Mouse (Mus musculus) left cerebral cortex, postnatal 10 days (tissue): Measurements from ENCODE around the gene Bpi. TPM values are rescaled to one million over a fixed set of nuclear protein-coding genes. Genes with fewer than 3 reads are reported as not detected.
A peak's percentile ranks its signal among the peaks of the same experiment; 100 is the strongest.

Source experiments
- DNase-seq, 2 experiments: peaks; one replicate each; pipeline ENCODE4 v3.0.0; 2021 to 2022; ENCODE audit warnings: low spot score in 2 of 2, mixed read lengths in 1 of 2; ENCODE audit errors: extremely low spot score in 1 of 2
- intact Hi-C: fragments of 180-260 bp; cut with DNase I; formaldehyde crosslinking; loops from one replicate; pipeline ENCODE4 v1.15.1; 2025
- total RNA-seq, 2 experiments: library from RNA; stranded (reverse); gene quantifications; 2 replicates each; pipeline ENCODE4 v1.2.3; 2021

Gene Bpi
- total RNA-seq, 2 experiments from 2014 or later: not detected

DNA sequence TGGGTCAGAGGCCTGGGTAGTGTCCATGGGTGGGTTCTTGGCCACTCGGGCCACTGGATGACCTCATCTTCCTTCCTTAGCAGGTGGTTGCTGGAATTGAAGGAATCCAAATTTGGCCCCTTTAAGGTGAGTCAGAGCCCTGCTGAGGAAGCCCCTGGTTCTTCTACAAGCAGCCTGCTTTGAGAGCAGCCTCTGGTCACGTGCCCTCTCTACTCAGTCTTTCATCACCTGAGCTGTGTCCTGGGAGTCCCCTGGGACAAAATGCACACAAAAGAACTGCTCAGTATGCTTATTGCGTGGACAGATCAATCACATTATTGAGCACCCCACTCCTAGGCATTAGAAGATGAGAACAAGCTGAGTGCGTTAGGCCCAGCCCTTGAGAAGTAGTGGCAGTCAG is 19.0 kb downstream of the Bpi start:
- intact Hi-C loops: no loop called here
- DNase-seq: no peak

DNA sequence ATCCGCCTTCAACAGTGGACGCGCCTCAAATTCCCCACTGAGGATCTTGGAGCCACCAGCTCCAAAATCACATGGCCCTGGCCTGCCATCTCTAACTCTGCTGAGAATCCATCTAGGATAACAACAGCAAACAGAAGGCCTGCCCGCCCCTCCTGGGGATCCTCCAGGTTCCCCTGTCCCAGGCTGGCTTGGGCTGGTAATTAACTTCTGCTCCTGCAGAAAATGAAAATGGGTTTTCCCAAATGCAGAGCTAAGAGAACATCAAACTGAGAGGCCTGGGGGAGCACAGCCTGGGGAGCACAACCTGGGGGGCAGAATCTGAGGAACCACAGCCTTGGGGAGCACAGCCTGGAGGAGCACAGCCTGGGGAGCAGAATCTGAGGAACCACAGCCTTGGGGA is 21.8 kb downstream of the Bpi start:
- DNase-seq: no peak
- intact Hi-C loops: loop anchor here (5.0 kb wide), 1 partner anchor 63 kb away; no protein-coding TSS in a partner anchor

DNA sequence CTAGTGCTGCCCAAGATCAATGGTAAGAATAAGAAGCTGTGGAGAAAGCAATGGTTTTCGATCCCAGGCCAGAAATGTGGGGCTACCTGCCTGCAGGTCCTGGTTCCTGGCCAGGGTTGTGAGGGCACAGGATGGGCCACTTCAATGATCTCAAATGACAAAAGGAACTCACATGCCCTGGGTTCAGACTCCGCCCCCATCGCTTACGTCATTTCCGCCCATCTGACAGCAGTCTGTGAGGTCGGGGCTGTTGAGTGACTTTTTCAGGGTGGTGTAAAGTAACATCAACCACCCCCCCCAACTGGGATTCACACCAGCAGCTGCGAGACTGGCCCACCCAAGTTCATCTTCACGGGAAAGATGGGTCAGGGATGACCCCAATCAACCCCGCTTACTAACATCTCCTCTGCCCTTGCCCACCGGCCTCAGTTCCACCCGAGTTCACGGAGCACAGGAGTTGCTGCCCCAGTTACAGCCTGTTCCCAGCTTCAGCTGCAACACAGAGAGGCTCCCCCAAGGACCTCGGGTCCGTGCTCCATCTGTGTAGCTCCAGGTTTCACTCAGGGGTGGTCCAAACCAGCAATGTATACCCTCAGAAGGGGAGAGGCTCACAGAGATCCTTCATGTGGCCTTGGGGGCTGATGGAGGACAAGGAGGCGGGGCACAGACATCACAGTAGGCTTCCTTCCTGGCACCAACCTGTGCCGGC is 23.8 kb downstream of the Bpi start:
- DNase-seq: no peak
- intact Hi-C loops: loop anchor here (5.0 kb wide), 1 partner anchor 61 kb away; no protein-coding TSS in a partner anchor

DNA sequence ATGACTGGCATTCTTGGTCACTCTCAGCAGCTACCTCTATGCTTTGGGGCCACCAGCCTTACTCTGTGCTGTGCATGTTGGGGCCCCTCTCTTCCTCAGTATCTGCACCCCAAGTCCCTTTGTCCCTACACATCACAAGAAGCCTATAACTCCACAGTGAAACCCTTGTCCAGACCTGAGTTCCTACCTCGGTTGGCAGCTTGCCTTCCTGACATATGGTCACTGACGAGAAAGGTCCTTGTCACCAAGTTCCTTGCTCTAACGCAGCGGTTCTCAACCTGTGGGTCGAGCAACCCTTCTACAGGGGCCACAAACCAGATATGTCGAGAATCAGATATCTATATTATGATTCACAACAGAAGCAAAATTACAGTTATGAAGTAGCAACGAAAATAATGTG is 25.2 kb downstream of the Bpi start:
- DNase-seq: no peak
- intact Hi-C loops: loop anchor here (5.0 kb wide), 1 partner anchor 59 kb away; no protein-coding TSS in a partner anchor

DNA sequence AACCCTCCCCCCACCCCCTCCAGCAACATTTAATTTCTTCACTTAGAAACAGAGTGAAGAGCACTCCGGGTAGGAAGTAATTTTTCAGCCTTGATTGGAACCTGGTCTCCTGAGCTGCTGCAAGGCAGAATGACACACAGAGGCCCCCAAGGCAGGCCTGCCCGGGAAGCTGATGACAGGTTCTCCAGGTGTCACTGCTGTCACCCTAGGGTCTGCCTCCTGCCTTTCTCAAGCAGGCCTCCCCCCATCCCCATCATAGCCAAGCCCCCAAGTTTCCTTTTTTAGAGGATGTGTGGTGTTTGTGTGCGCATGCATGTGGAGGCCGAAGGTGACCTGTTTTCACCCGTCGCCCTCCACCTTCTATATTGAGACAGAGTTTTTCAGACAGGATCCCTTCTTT is 25.9 kb downstream of the Bpi start:
- intact Hi-C loops: loop anchor here (5.0 kb wide), 1 partner anchor 59 kb away; no protein-coding TSS in a partner anchor

DNA sequence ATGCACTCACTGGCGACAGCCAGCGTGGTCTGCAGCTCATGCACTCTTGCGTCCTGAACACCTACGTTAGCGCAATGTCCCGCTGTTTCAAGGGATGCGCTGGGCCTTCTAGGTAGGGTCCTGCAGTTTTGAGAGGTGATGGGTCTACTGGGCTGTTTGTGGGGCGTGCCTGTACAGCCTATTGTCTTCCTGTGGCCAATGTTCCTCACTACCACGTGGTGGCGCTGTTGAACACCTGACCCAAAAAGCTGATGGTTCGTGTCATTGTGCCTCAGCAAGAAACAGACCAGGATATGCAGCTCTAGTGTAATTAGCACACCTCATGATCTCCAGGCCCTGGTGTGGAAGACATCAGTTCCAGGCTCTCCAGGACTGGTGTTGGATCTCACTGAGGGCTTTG is 26.7 kb downstream of the Bpi start:
- intact Hi-C loops: loop anchor here (5.0 kb wide), 1 partner anchor 58 kb away; no protein-coding TSS in a partner anchor

More for the DNA sequence above, 25.9 kb downstream of the Bpi start:
- DNase-seq: no peak

DNA sequence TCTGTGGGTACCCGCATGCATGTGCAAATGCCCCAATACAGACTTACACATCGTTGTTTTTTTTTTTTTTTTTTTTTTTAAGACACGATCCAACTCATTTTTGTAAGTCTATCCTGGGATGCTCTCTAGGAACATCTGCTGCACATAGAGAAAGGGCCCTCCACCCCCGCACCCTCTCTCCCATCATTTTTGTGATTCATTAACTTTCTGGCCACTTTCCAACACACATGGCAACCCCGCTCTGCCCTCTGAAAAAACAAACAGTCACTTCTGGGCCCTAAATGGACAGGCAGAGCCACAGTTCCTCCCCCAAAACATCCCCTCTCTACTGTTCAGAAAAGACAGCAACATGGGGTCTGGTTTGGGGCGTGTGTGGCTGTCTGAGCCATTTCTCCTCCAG is 27.8 kb downstream of the Bpi start:
- DNase-seq: no peak
- intact Hi-C loops: no loop called here

More for the DNA sequence above, 26.7 kb downstream of the Bpi start:
- no peak for DNase-seq

DNA sequence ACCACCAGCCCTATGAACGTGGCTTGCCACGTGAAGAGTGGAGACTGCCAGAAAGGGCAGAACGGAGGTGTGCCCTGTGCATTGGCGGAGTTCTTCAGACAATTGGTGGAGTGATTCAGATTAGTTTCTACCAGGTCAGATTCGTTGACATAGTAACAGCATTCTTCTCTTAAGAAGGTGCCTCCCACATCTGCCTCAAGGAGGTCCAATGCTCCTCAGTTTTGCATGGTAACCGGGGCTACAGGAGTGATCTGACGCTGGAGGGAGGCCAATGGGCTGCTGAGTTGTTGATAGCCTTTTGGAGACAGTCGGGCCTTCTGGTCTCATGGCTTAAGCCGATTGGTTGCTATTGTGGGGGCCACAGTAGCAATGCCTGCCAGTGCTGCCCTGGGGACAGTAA is 37.8 kb downstream of the Bpi start:
- intact Hi-C loops: no loop called here
- no peak for DNase-seq

DNA sequence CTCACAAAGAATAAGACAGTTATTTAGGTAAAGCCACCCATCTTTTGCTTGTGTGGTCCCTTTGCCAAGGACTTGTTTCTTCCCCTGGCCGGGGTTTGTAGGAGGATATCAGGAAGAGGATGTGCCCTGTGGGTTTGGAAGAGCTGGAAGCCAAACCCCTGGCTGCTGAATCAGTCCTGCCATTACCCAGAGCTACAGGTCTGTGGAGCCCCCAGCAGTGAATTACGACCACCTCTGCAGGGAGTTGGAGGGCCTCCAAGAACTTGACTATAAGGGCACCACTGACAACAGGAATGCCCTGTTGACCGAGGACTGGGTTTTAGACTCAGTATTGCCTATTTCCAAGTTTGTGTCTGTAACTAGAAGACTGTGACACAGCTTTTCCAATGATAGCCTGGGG is 41.3 kb downstream of the Bpi start:
- intact Hi-C loops: no loop called here
- DNase-seq: no peak

DNA sequence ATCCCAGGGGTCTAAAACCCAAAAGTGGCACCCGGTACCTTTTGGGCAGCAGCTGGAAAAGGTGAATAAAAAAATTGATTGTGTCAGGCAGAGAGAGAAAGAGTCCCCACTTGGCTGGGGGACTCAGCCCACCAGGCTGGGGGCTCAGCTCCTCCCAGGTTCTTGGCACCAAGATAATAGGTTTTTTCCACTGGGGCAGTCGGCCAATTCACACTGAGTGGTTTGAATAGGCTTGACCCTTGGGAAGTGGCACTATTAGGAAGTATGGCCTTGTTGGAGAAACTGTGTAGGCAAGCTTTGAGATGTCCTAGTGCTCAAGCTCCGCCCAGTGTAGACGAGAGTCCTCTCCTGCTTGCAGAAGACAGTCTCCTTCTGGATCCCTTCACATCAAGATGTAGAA is 41.8 kb downstream of the Bpi start:
- intact Hi-C loops: no loop called here
- DNase-seq: no peak

DNA sequence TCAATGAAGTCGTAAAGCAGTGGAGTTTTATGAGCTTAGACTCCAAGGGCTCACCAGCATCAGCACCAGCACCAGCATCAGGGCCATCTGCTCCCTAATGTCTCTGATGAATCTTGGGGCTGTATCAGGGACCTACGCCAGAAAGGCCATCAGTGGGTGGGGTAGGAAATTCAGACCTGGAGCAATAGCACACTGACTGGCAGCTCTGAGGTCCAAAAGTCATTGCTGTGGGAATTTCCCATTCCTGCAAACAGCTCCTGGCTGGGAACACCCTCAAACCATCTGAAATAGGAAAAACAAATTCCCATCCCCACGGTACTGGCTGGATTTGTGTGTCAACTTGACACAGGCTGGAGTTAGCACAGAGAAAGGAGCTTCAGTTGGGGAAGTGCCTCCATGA is 44.9 kb downstream of the Bpi start:
- DNase-seq: no peak
- intact Hi-C loops: no loop called here

DNA sequence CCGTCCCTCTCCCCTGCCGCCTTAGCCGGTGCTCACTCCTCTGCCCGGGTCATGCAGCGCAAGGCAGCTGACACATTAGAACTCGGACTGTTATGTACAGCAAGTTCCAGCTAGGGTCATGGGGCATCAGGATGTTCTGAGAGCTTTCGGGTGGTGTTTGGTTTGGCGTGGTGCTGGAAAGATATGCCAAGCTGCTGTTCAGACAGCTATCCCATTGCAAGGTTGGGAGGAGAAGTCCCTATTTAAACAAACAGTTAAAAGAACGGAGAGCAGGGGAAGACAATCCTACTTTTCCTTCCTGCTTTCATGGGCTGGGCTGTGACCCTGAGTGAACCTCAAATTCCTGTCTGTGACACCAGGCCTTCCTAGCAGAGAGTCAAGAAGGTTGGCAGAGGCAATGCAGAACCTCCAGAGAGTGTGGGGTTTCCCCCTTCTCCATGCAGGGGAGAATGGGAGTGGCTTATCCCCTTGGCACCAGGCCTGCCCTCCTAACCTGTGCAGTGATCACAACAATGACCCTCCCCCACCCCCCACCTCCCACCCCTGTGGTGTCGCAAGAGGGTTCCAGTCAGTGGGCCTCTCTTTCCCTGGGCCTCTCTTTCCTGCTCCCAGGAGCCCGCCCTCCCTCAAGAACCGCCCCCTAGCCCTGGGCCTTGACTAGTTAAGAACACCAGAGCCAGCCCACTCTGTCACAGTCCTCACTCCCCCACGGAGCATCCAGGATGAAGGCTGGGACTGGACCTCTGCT is 48.2 kb downstream of the Bpi start, which contains the start of gene Lbp:
Gene Lbp (plus strand): TSS at position 546 of the 748 bp plus-strand sequence.
- peak in 1 of 2 experiments; percentile 56 for DNase-seq
- intact Hi-C loops: no loop called here

DNA sequence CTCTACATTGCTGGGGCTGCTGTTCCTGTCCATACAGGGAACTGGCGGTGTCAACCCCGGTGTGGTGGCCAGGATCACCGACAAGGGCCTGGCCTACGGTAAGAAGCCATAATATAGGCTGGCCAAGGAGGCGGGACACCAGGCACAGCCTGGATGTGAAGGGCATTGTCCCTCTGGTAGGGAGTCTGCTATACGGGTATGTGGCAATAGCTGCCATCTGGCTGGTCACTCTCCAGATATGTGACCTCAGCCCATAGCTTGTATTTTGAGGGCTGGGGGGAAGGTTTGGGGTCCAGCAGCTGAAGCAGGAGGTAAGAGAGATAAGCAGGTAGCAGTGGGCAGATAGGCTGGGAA is 48.8 kb downstream of the Bpi start:
- no peak for DNase-seq
- intact Hi-C loops: no loop called here

DNA sequence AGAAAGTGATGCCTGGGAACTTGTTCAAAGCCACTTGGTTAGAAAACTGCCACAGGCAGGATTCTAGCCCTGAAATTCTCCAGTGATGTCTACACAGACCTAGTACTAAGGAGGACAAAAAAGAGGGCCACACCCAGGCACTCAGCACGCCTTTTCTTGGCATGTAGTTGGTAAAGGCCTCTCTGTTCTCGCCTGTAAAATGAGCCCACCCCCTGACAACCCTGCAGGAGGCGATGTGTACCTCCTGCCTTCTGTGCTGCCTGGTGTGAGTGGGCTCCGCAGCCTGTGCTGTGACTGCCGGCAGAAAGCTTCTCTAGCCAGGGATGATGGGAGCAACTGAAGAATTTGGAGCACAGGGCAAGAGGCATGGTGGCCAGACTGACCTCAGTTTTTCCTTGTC is 50.4 kb downstream of the Bpi start:
- intact Hi-C loops: no loop called here
- DNase-seq: no peak

DNA sequence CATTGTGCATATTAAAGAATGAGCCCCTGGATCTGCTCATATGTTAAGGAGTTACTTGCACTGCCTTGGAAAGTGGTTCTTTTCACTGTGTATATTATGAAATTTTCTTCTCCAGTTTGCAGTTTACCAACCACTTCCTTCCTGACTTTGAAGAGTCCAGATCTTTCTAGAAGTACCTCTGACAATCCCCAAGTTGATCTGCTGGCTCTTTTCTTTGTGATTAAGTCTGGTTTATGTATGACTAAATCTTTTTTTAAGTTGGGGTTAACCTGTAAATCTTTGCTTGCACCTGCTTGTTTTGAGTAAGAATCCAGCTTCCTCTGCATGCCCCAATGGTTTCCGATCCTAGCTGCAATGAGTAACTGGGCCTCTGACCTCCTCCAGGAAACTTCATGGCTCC is 55.2 kb downstream of the Bpi start:
- DNase-seq: no peak
- intact Hi-C loops: no loop called here

DNA sequence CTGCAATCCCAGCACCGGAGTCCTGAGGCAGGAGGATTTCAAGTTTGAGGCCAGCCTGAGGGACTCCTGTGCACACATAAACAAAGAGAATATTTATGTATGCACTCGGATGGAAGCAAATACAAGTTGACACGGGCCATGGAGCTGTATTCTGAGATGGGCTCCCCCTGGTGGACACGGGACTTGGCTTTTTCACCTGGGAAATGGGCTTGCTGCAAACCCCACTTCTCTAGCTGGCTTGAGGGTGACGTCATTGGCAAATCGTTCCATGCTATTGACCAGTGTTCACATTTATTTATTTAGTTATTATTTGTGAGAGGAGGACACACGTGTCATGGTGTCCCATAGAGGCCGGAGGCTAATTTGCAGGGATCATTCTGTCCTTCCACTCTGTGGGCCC is 58.5 kb downstream of the Bpi start:
- DNase-seq: no peak
- intact Hi-C loops: no loop called here

DNA sequence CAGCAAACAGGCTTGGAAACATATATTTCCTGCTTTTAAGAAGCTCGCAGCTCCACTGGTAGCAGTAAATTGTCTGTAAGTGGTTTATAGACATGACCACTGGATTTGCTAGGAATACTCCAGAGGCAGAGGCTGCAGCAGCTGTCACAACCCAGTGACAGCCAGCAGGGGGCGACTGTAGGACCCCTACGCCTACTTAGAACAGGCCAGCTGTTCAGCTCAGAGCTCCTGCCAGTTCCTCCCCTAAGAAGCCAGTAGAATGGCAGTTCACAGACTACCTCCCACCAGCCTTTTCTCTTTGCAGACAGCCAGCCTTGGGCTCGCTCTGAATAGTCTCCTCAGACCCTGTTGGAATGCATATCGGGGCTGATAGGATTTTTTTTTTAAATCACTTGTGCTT is 59.1 kb downstream of the Bpi start:
- intact Hi-C loops: no loop called here
- peak; percentile 50 to 82 for DNase-seq

DNA sequence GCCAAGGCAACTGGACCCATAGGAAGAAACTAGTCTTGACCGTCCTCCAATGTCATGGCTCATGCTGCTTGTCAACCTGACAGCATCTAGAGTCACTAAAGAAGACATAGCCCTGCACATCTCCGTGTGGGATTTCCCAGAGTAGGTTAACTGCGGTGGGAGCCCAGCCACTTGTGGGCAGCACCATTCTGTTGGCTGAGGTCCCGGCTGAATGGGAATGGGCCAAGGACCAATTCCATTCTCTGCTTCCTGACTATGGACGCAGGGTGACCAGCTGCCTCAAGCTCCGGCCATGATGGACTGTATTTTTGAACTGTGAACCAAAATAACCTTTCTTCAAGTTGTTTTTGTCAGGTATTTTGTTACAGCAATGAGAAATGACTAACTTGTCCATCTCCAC is 63.7 kb downstream of the Bpi start:
- DNase-seq: no peak

DNA sequence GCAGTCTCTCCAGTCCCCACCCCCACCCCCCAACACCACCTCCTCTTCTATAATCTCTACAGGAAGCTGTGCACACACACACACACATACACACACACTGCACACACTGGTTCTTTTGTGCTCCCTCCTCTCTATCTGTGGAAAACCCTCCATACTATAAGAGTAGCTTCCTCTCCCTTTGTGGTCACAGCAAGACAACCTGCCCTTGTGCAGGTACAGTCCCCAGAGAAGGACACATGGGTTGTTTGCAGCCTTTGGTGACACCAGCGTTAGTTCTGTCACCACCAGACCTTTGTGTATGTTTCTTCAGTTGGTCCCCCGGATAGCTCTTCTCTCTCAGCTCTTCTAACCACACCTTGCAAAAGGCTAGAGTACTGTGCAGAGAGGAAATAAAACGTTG is 65.0 kb downstream of the Bpi start:
- intact Hi-C loops: no loop called here
- DNase-seq: no peak

More for the DNA sequence above, 63.7 kb downstream of the Bpi start:
- intact Hi-C loops: no loop called here

DNA sequence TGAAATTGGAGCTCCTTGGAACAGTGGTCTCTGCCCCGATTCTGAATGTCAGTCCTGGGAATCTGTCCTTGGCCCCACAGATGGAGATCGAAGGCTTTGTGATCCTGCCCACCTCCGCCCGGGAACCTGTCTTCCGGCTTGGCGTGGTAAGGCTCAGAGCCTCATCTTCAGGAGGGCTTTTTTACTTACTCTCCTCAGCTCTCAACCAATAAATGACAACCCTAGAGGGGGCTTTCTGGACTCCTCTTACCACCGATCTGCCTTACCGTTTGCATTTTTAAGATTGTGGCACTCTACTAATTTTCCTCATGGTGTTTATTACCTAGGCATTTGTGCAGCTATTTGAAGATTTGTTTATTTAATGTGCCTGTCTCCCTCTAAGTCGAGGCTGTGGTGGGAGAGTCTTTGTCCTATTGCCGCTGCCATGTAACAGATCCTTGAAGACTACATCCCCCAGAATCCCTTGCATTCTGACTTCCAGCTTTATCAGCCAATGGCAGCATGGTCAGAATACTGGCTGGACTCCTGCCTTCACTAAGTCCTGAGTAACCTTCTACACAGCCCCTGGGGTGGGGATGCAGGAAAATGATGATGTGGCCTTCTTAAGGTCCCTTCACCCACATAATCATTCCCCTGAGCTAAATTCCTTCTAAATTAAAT is 66.8 kb downstream of the Bpi start:
- intact Hi-C loops: no loop called here
- peak in 1 of 2 experiments; percentile 25 for DNase-seq
